Mouse (Mus musculus) midbrain, embryonic 10.5 days (tissue): Measurements from ENCODE around the gene Gm7534. TPM values are rescaled to one million over a fixed set of nuclear protein-coding genes. Genes with fewer than 3 reads are reported as not detected.
A peak's percentile ranks its signal among the peaks of the same experiment; 100 is the strongest.
"Not testable (repeated sequence)": the region's sequence is repeated elsewhere in the genome, so short reads cannot be mapped to it uniquely, and the experiment has no call there.

Experiments
- DNase-seq: peaks from one replicate; pipeline ENCODE4 v3.0.0-alpha.2; 2017; ENCODE audit warnings: low spot score
- H3K27ac ChIP-seq: fragments of 300-500 bp; sonication (generic); replicated peaks from 2 replicates; pipeline ENCODE4 v1.5.1; 2016; ENCODE audit warnings: mild to moderate bottlenecking
- H3K27me3 ChIP-seq: fragments of 300-500 bp; sonication (generic); 2 replicates; pipeline ENCODE4 v1.6.1; 2016; ENCODE audit warnings: low read depth, mild to moderate bottlenecking; ENCODE audit not compliant: poor library complexity, severe bottlenecking
- H3K36me3 ChIP-seq: fragments of 300-500 bp; sonication (generic); 2 replicates; pipeline ENCODE4 v1.6.1; 2016; ENCODE audit warnings: mild to moderate bottlenecking, moderate library complexity
- H3K4me1 ChIP-seq: fragments of 300-500 bp; sonication (generic); 2 replicates; pipeline ENCODE4 v1.6.1; 2016
- H3K4me3 ChIP-seq: fragments of 300-500 bp; sonication (generic); 2 replicates; pipeline ENCODE4 v1.5.1; 2016; ENCODE audit warnings: mild to moderate bottlenecking, moderate library complexity
- H3K9me3 ChIP-seq: fragments of 300-500 bp; sonication (generic); replicated peaks from 2 replicates; pipeline ENCODE4 v1.6.1; 2016; ENCODE audit warnings: mild to moderate bottlenecking
- WGBS: fragments of 180-500 bp; shearing (Covaris S2); methylation state at CpG from one replicate; pipeline ENCODE4 v1.1.7; 2016; 5-methylcytosine and 5-hydroxymethylcytosine counted together
- polyA plus RNA-seq: library from polyadenylated mRNA; unstranded; fragments of >200 nt; fragmentation: Nextera tagmentation; extraction: Ambion mirVana; gene quantifications from 2 replicates; pipeline ENCODE4 v1.2.1, GENCODE M21; 2016

The Gm7534 gene
- polyA plus RNA-seq, 1 experiment from 2014 or later: not detected

- peaks cover 17% of the 10 kb centered on the region for H3K4me1 ChIP-seq
- no peak overlapping the region for H3K4me3 ChIP-seq
- no peaks in the 10 kb centered on the region for H3K27me3 ChIP-seq
- no peak overlapping the region for H3K27ac ChIP-seq
- DNase-seq: no peak
- peaks cover 25% of the 10 kb centered on the region for H3K36me3 ChIP-seq
- no peaks in the 10 kb centered on the region for H3K9me3 ChIP-seq
Observed at GRCm38 (mm10) chr4:134181825-134182224, 21.0 kb downstream of the Gm7534 start.

GRCm38 (mm10) chr4:134181112-134181511 is 21.7 kb downstream of the Gm7534 start:
- no peak for DNase-seq
- peaks cover 15% of the 10 kb centered on the region for H3K4me1 ChIP-seq
- H3K27ac ChIP-seq: no peak overlapping the region
- no peak overlapping the region for H3K4me3 ChIP-seq
- no peaks in the 10 kb centered on the region for H3K27me3 ChIP-seq
- 85% methylated on average over 1 of the region's 1 CpGs for WGBS
- H3K9me3 ChIP-seq: no peaks in the 10 kb centered on the region
- peaks cover 29% of the 10 kb centered on the region for H3K36me3 ChIP-seq

- Histone ChIP-seq H3K4me1 (no peaks in the 10 kb centered on the region), H3K36me3 (peaks cover 57% of the 10 kb centered on the region), H3K27me3 (no peaks in the 10 kb centered on the region), H3K9me3 (no peaks in the 10 kb centered on the region), H3K27ac (no peak overlapping the region), H3K4me3 (no peak overlapping the region)
- 95% methylated on average over 3 of the region's 3 CpGs for WGBS
- no peak for DNase-seq
Observed at GRCm38 (mm10) chr4:134172391-134172790, 30.4 kb downstream of the Gm7534 start.

GRCm38 (mm10) chr4:134166906-134167305 is 35.9 kb downstream of the Gm7534 start:
- 92% methylated on average over 3 of the region's 3 CpGs for WGBS
- Histone ChIP-seq H3K27me3 (no peaks in the 10 kb centered on the region), H3K4me1 (no peaks in the 10 kb centered on the region), H3K36me3 (peaks cover 66% of the 10 kb centered on the region), H3K4me3 (no peak overlapping the region), H3K27ac (no peak overlapping the region), H3K9me3 (no peaks in the 10 kb centered on the region)
- no peak for DNase-seq

GRCm38 (mm10) chr4:134165548-134166465 is 37.0 kb downstream of the Gm7534 start:
- Histone ChIP-seq H3K36me3 (peaks cover 55% of the 10 kb centered on the region), H3K4me3 (no peak overlapping the region), H3K27ac (no peak overlapping the region), H3K4me1 (no peaks in the 10 kb centered on the region), H3K9me3 (no peaks in the 10 kb centered on the region), H3K27me3 (no peaks in the 10 kb centered on the region)
- no peak for DNase-seq
- WGBS: 93% methylated on average over 3 of the region's 3 CpGs

GRCm38 (mm10) chr4:134165024-134165423 is 37.8 kb downstream of the Gm7534 start:
- H3K9me3 ChIP-seq: no peaks in the 10 kb centered on the region
- H3K27ac ChIP-seq: no peak overlapping the region
- H3K4me1 ChIP-seq: no peaks in the 10 kb centered on the region
- H3K27me3 ChIP-seq: no peaks in the 10 kb centered on the region
- peaks cover 48% of the 10 kb centered on the region for H3K36me3 ChIP-seq
- 91% methylated on average over 6 of the region's 6 CpGs for WGBS
- no peak overlapping the region for H3K4me3 ChIP-seq
- no peak for DNase-seq

GRCm38 (mm10) chr4:134164591-134164990 is 38.2 kb downstream of the Gm7534 start:
- no peak overlapping the region for H3K4me3 ChIP-seq
- no peaks in the 10 kb centered on the region for H3K27me3 ChIP-seq
- peaks cover 46% of the 10 kb centered on the region for H3K36me3 ChIP-seq
- DNase-seq: no peak
- H3K4me1 ChIP-seq: no peaks in the 10 kb centered on the region
- WGBS: 94% methylated on average over 6 of the region's 6 CpGs
- no peak overlapping the region for H3K27ac ChIP-seq
- no peaks in the 10 kb centered on the region for H3K9me3 ChIP-seq

DNA sequence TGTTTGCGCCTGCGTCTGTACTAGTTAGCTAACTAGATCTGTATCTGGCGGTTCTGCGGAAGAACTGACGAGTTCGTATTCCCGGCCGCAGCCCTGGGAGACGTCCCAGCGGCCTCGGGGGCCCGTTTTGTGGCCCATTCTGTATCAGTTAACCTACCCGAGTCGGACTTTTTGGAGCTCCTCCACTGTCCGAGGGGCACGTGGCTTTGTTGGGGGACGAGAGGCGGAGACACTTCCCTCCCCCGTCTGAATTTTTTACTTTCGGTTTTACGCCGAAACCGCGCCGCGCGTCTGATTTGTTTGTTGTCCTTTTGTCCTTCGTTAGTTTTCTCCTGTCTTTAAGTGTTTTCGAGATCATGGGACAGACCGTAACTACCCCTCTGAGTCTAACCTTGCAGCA is 42.7 kb downstream of the Gm7534 start:
- peak; percentile 39 for DNase-seq
- not testable (repeated sequence) for H3K9me3 ChIP-seq, H3K27me3 ChIP-seq, H3K4me1 ChIP-seq, H3K27ac ChIP-seq
- WGBS: 14% methylated on average over 30 of the region's 30 CpGs
- Histone ChIP-seq H3K4me3 (peak overlapping the region; percentile 59), H3K36me3 (peaks cover 20% of the 10 kb centered on the region)

DNA sequence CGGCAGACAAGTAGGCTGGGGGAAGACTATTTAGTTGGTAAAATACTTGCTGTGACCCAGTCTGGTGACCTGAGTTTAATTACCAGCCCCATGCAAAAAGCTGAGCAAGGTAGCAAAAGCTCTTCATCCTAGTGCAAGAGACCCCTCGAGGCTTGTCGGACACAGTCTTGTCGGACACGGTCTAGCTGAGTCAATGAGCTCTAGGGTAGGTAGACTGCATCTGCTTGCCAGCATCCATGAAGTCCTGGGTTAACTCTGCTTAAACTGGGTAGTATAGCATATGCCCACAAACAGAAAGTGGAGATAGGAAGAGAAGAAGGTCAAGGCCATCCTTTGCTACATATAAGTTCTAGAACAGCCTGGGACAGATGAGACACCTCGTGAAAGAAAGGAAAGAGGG is 44.0 kb downstream of the Gm7534 start:
- Histone ChIP-seq H3K36me3 (peaks cover 25% of the 10 kb centered on the region), H3K9me3 (no peaks in the 10 kb centered on the region), H3K27me3 (peaks cover 6% of the 10 kb centered on the region), H3K4me3 (no peak overlapping the region), H3K27ac (no peak overlapping the region), H3K4me1 (no peaks in the 10 kb centered on the region)
- no peak for DNase-seq
- WGBS: 87% methylated on average over 6 of the region's 6 CpGs

GRCm38 (mm10) chr4:134157558-134157957 is 45.2 kb downstream of the Gm7534 start:
- Histone ChIP-seq H3K9me3 (no peaks in the 10 kb centered on the region), H3K27ac (no peak overlapping the region), H3K4me3 (no peak overlapping the region), H3K27me3 (peaks cover 6% of the 10 kb centered on the region), H3K4me1 (no peaks in the 10 kb centered on the region), H3K36me3 (peaks cover 37% of the 10 kb centered on the region)
- DNase-seq: no peak
- 82% methylated on average over 2 of the region's 2 CpGs for WGBS

DNA sequence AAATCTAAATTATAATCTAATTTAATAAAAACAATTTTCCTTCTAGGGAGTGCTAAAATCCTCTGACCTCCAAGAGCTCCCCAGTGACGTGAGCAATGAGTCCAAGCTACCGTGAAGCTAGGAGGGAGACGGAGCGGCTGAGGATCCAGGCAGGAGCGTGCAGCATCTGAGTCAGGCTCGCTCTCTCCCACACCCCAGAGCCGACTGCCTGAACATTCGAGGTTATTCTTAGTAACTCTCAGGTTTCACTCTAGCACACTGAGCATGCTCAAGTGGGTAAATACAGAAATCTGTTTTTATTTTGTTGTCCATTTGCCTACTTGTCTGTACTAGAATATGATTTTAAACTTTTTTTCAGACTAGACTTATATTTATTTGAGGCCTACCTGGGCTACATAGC is 46.1 kb downstream of the Gm7534 start:
- H3K4me1 ChIP-seq: no peaks in the 10 kb centered on the region
- H3K4me3 ChIP-seq: no peak overlapping the region
- no peak for DNase-seq
- no peaks in the 10 kb centered on the region for H3K9me3 ChIP-seq
- H3K36me3 ChIP-seq: peaks cover 45% of the 10 kb centered on the region
- H3K27ac ChIP-seq: no peak overlapping the region
- 77% methylated on average over 8 of the region's 8 CpGs for WGBS
- H3K27me3 ChIP-seq: peaks cover 6% of the 10 kb centered on the region

DNA sequence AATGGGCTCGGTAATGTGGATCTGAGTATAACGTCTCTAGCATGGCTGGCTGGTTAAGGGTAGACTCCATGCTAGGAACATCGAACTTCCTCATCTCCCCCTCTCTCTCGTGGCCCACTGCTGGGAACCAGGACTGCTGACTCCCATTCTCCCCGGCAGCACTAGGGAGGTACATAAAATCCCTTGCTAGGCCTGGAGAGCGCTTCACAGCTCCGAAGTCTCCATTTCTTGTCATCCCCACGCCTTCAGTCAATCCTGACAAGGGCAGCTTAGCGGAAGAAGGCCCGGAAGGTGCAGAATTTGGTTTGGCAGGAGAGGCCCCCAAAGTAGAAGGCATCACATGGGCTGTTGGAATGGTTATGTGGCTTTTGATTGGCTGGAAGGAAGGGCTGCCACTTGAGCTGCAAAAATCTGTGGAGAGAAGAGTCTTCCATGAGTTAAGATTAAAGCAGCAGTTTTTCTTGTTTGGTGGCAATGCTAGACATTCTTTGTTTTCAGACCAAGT is 46.8 kb downstream of the Gm7534 start:
- H3K4me1 ChIP-seq: no peaks in the 10 kb centered on the region
- H3K4me3 ChIP-seq: no peak overlapping the region
- H3K27ac ChIP-seq: no peak overlapping the region
- H3K36me3 ChIP-seq: peaks cover 53% of the 10 kb centered on the region
- WGBS: 95% methylated on average over 10 of the region's 10 CpGs
- no peak for DNase-seq
- peaks cover 6% of the 10 kb centered on the region for H3K27me3 ChIP-seq
- no peaks in the 10 kb centered on the region for H3K9me3 ChIP-seq

DNA sequence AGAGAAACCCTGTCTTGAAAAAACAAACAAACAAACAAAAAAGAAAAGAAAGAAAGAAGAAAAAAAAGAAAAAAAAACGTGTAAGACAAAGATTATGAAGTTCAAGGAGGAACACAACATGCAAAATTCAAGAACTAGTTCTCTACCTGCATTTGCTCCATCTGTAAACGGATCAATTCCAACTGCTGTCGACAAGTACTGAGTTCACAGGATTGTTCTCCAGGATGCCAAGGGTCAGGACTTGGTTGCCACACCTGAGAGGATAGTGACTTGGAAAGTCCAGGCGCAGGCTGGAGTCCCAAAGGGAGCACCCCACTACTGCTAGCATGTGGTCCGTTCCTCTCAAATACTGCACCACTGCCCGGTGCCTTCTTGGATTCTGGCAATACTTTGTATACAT is 47.3 kb downstream of the Gm7534 start:
- Histone ChIP-seq H3K9me3 (no peaks in the 10 kb centered on the region), H3K27me3 (peaks cover 6% of the 10 kb centered on the region), H3K4me1 (no peaks in the 10 kb centered on the region), H3K27ac (no peak overlapping the region), H3K36me3 (peaks cover 57% of the 10 kb centered on the region), H3K4me3 (no peak overlapping the region)
- no peak for DNase-seq
- 91% methylated on average over 6 of the region's 6 CpGs for WGBS
